In the genomic region with DNA sequence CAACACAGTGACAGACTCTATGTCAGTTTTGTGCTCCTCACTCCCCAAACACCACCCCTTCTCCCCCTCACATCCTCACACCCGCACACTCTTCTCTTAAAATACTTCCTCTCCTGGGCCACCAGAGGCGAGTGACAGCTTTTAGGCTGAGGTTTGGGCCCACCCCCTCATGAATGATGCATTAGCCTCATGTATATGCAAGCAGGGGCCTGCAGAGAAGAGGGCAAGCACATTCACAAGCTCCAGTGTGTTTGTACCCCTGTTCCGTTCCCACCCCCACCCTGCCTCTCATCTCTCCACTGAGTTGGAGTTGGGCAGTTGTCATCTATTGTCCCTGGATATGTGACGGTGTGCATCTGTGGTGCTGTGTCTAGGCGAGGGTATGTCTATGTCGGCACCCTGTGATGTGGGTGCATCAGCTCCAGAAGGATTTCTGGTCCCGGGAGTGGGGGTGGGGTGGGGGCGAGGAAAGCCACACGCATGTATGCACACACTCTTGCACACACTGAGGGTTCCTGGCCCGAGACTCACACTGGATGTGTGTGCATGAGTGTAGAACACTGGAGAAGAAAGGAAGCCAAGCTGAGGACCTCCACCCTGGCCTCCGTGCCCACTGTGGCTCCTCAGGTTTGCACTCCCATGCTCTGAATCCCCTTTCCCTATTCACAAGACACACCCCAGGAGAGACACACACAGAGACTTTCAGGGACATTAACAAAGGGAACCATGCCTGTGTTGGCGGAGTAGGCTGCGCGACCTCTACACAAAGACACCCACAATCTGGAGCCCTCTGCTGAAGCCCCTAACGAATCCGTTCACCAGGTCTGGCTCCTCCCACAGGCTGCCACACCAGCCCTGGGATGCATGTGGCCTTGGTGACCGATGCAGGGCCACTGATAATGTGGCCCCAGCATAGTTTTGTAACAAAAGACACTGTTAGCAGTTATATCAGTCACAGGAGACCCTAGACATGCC, we compare ENCODE assay signal across 7 mouse cellular contexts. TPM values are rescaled to one million over a fixed set of nuclear protein-coding genes. Genes with fewer than 3 reads are reported as not detected.
DNase-seq lines count a peak whose midpoint lies in the region; ATAC-seq and TF ChIP-seq lines count a peak whose summit lies in the region.

No protein-coding gene starts in this region.

- H3K9ac ChIP-seq in forebrain, postnatal 0 days: peak overlapping the region; percentile 81
- H3K9ac ChIP-seq in liver, embryonic 11.5 days (ENCODE audit: low read depth, low read length): no peak overlapping the region

- H3K4me2 ChIP-seq in forebrain, postnatal 0 days (ENCODE audit: low read depth): peak overlapping the region; percentile 79
- no peak overlapping the region for H3K4me2 ChIP-seq in liver, embryonic 11.5 days

- ATAC-seq in forebrain, postnatal 0 days: peak; percentile 93
- ATAC-seq in liver, embryonic 11.5 days (replicated peaks; ENCODE audit: low FRiP score): no peak
- no peak for ATAC-seq in inflammation-experienced regulatory T-cells, adult 6 months

- H3K4me1 ChIP-seq in forebrain, postnatal 0 days (ENCODE audit: insufficient read depth): peaks cover 13% of the 10 kb centered on the region; the same call in 1 of the 2 replicates
- H3K4me1 ChIP-seq in liver, embryonic 11.5 days (replicated peaks; ENCODE audit: control insufficient read depth, insufficient read depth, low read length): no peaks in the 10 kb centered on the region

- peak; percentile 71 for DNase-seq in embryo, embryonic 10.5 days (ENCODE audit: low spot score)
- DNase-seq in forebrain, postnatal 0 days: peak; percentile 90
- DNase-seq in left cerebral cortex, adult 2 months (ENCODE audit: extremely low spot score in 1 of 2, low spot score in 2 of 2): peak; percentile 68
- peak; percentile 56 for DNase-seq in retina, embryonic 14.5 days (ENCODE audit: low spot score)
- no peak for DNase-seq in liver, embryonic 11.5 days (ENCODE audit: low spot score)
- DNase-seq in cerebellum, adult 8-10 months: no peak

- WGBS in forebrain, postnatal 0 days: 2% methylated on average over 17 of the region's 17 CpGs
- 19% methylated on average over 17 of the region's 17 CpGs for WGBS in liver, embryonic 11.5 days

- H3K9me3 ChIP-seq in forebrain, postnatal 0 days (ENCODE audit: low read length): no peaks in the 10 kb centered on the region
- no peaks in the 10 kb centered on the region for H3K9me3 ChIP-seq in liver, embryonic 11.5 days (ENCODE audit: control insufficient read depth, low read length)

- peak overlapping the region; percentile 98 for H3K27ac ChIP-seq in forebrain, postnatal 0 days (ENCODE audit: low read depth, low read length)
- H3K27ac ChIP-seq in left cerebral cortex, adult 2 months: peak overlapping the region; percentile 88
- H3K27ac ChIP-seq in liver, embryonic 11.5 days (ENCODE audit: low read depth, low read length): no peak overlapping the region

- intact Hi-C loops in left cerebral cortex, adult 2 months (cut with DNase I): loop anchor here (1.0 kb wide), 1 partner anchor 19 kb away; no protein-coding TSS in a partner anchor

- no peaks in the 10 kb centered on the region for H3K27me3 ChIP-seq in forebrain, postnatal 0 days (ENCODE audit: insufficient read depth, low read length)
- peaks cover 77% of the 10 kb centered on the region for H3K27me3 ChIP-seq in liver, embryonic 11.5 days (replicated peaks; ENCODE audit: control insufficient read depth, insufficient read depth, low read length)

- peak; percentile 61 for TF ChIP-seq CTCF in forebrain, postnatal 0 days (IDR thresholded peaks at IDR 0.05; ENCODE audit: low read depth)
- peak; percentile 32 for TF ChIP-seq CTCF in left cerebral cortex, adult 2 months (IDR thresholded peaks at IDR 0.05)

- H3K36me3 ChIP-seq in forebrain, postnatal 0 days (ENCODE audit: insufficient read depth): peaks cover 27% of the 10 kb centered on the region
- H3K36me3 ChIP-seq in liver, embryonic 11.5 days (ENCODE audit: control insufficient read depth, insufficient read depth, low read length): no peaks in the 10 kb centered on the region

- peak overlapping the region; percentile 65 for H3K4me3 ChIP-seq in forebrain, postnatal 0 days (ENCODE audit: low read depth, low read length)
- H3K4me3 ChIP-seq in left cerebral cortex, adult 2 months: peak overlapping the region; percentile 56
- H3K4me3 ChIP-seq in liver, embryonic 11.5 days (ENCODE audit: low read depth, low read length): no peak overlapping the region

RNA-seq across cellular contexts. Expression of gene Ncan, which starts 1.7 kb away (rescaled TPM):
- 316 and 372 TPM in 2 replicates for total RNA-seq in forebrain, postnatal 0 days (2014; rRNA removed)
- 112 and 209 TPM in 2 replicates for polyA plus RNA-seq in forebrain, postnatal 0 days (2015; fragmentation: Nextera tagmentation; extraction: Ambion mirVana)
- 100 to 1,000 TPM; 175 to 186 TPM for total RNA-seq in left cerebral cortex, adult 2 months (2021)
- 0.08 and 0.15 TPM in 2 replicates for polyA plus RNA-seq in liver, embryonic 11.5 days (2014; fragmentation: Nextera tagmentation; extraction: Ambion mirVana)
- polyA plus RNA-seq in inflammation-experienced regulatory T-cells, adult 6 months (2017; shearing (Covaris generic)): not detected

RNA-seq across cellular contexts. Expression of gene Nr2c2ap, which starts 12.1 kb away (rescaled TPM):
- total RNA-seq in forebrain, postnatal 0 days (2014; rRNA removed): 6.6 and 7.2 TPM in 2 replicates
- polyA plus RNA-seq in forebrain, postnatal 0 days (2015; fragmentation: Nextera tagmentation; extraction: Ambion mirVana): 55.9 and 58.0 TPM in 2 replicates
- 10 to 100 TPM; 20.7 to 22.0 TPM for total RNA-seq in left cerebral cortex, adult 2 months (2021)
- 32.9 and 35.4 TPM in 2 replicates for polyA plus RNA-seq in liver, embryonic 11.5 days (2014; fragmentation: Nextera tagmentation; extraction: Ambion mirVana)
- 10 to 100 TPM; 37.8 to 49.3 (median 40.1) TPM for polyA plus RNA-seq in inflammation-experienced regulatory T-cells, adult 6 months (2017; shearing (Covaris generic))

RNA-seq across cellular contexts. Expression of gene Rfxank, which starts 19.9 kb away (rescaled TPM):
- total RNA-seq in forebrain, postnatal 0 days (2014; rRNA removed): 8.5 and 10.2 TPM in 2 replicates
- 6.0 and 7.9 TPM in 2 replicates for polyA plus RNA-seq in forebrain, postnatal 0 days (2015; fragmentation: Nextera tagmentation; extraction: Ambion mirVana)
- 10 to 100 TPM; 13.1 to 14.2 TPM for total RNA-seq in left cerebral cortex, adult 2 months (2021)
- polyA plus RNA-seq in liver, embryonic 11.5 days (2014; fragmentation: Nextera tagmentation; extraction: Ambion mirVana): 15.2 and 16.7 TPM in 2 replicates
- 10 to 100 TPM; 36.6 to 71.1 (median 66.0) TPM for polyA plus RNA-seq in inflammation-experienced regulatory T-cells, adult 6 months (2017; shearing (Covaris generic))

RNA-seq across cellular contexts. Expression of gene Borcs8, which starts 20.3 kb away (rescaled TPM):
- total RNA-seq in forebrain, postnatal 0 days (2014; rRNA removed): 59.3 and 74.9 TPM in 2 replicates
- 56.5 and 64.4 TPM in 2 replicates for polyA plus RNA-seq in forebrain, postnatal 0 days (2015; fragmentation: Nextera tagmentation; extraction: Ambion mirVana)
- 10 to 100 TPM; 46.6 to 47.9 TPM for total RNA-seq in left cerebral cortex, adult 2 months (2021)
- 38.6 and 46.2 TPM in 2 replicates for polyA plus RNA-seq in liver, embryonic 11.5 days (2014; fragmentation: Nextera tagmentation; extraction: Ambion mirVana)
- polyA plus RNA-seq in inflammation-experienced regulatory T-cells, adult 6 months (2017; shearing (Covaris generic)): 10 to 100 TPM; 83.2 to 86.8 (median 86.6) TPM

RNA-seq across cellular contexts. Expression of gene Mef2b, which starts 20.5 kb away (rescaled TPM):
- total RNA-seq in forebrain, postnatal 0 days (2014; rRNA removed): 0.90 TPM in 1 of 2 replicates, not detected in the other
- 1.3 and 1.7 TPM in 2 replicates for polyA plus RNA-seq in forebrain, postnatal 0 days (2015; fragmentation: Nextera tagmentation; extraction: Ambion mirVana)
- under 1 TPM in 1 of 2 experiments, not detected in 1; 0.36 TPM for total RNA-seq in left cerebral cortex, adult 2 months (2021)
- polyA plus RNA-seq in liver, embryonic 11.5 days (2014; fragmentation: Nextera tagmentation; extraction: Ambion mirVana): 0.45 and 0.51 TPM in 2 replicates
- polyA plus RNA-seq in inflammation-experienced regulatory T-cells, adult 6 months (2017; shearing (Covaris generic)): 1 to 10 TPM in 1 of 3 experiments, under 1 TPM in 2; 0.29 to 2.2 (median 0.36) TPM

Comparison
In these comparisons a context has a peak if more than half of its experiments do, and no peak if none do; other contexts are left out.
1. DNase-seq: peak in embryo, embryonic 10.5 days (single experiment), forebrain, postnatal 0 days (single experiment), left cerebral cortex, adult 2 months (2 of 2) and retina, embryonic 14.5 days (single experiment); none in liver, embryonic 11.5 days (single experiment) and cerebellum, adult 8-10 months (single experiment).
2. RNA of gene Ncan, which starts 1.7 kb away (polyA plus RNA-seq): 112 to 209 TPM in forebrain, postnatal 0 days; 0.08 to 0.15 TPM in liver, embryonic 11.5 days and not detected in inflammation-experienced regulatory T-cells, adult 6 months; every median in the first group is over 10 times any median in the second.